Mouse (Mus musculus) embryonic facial prominence, embryonic 14.5 days (tissue): Measurements from ENCODE around the gene BC051142. TPM values are rescaled to one million over a fixed set of nuclear protein-coding genes. Genes with fewer than 3 reads are reported as not detected.

Experiments
- ATAC-seq: fragments of 200-750 bp; cut with Nextera tagmentation; 2 replicates; pipeline ENCODE4 v1.8.0; 2017; ENCODE audit warnings: low read depth, moderate number of reproducible peaks, moderate TSS enrichment
- DNase-seq: peaks from one replicate; pipeline ENCODE4 v3.0.0-alpha.2; 2015; ENCODE audit warnings: low spot score
- H3K27ac ChIP-seq: fragments of 300-500 bp; sonication (generic); replicated peaks from 2 replicates; pipeline ENCODE4 v1.5.1; 2014; ENCODE audit warnings: low read depth, mild to moderate bottlenecking, low read length, moderate library complexity
- H3K27me3 ChIP-seq: fragments of 300-500 bp; sonication (generic); replicated peaks from 2 replicates; pipeline ENCODE4 v1.6.1; 2014; ENCODE audit warnings: low read length; ENCODE audit not compliant: control insufficient read depth, insufficient read depth
- H3K36me3 ChIP-seq: fragments of 300-500 bp; sonication (generic); 2 replicates; pipeline ENCODE4 v1.6.1; 2014; ENCODE audit warnings: low read length, mixed read lengths; ENCODE audit not compliant: control insufficient read depth, insufficient read depth
- H3K4me1 ChIP-seq: fragments of 300-500 bp; sonication (generic); 2 replicates; pipeline ENCODE4 v1.6.1; 2014; ENCODE audit warnings: antibody characterized with exemption, low read length; ENCODE audit not compliant: control insufficient read depth, insufficient read depth
- H3K4me2 ChIP-seq: fragments of 300-500 bp; sonication (generic); 2 replicates; pipeline ENCODE4 v1.6.1; 2014; ENCODE audit warnings: low read depth, mild to moderate bottlenecking, low read length, moderate library complexity, mixed read lengths
- H3K4me3 ChIP-seq: fragments of 300-500 bp; sonication (generic); 2 replicates; pipeline ENCODE4 v1.5.1; 2014; ENCODE audit warnings: low read depth, mild to moderate bottlenecking, low read length
- H3K9ac ChIP-seq: fragments of 300-500 bp; sonication (generic); 2 replicates; pipeline ENCODE4 v1.6.1; 2014; ENCODE audit warnings: low read depth, mild to moderate bottlenecking, low read length, moderate library complexity, mixed read lengths
- H3K9me3 ChIP-seq: fragments of 300-500 bp; sonication (generic); 2 replicates; pipeline ENCODE4 v1.6.1; 2016; ENCODE audit warnings: low read length; ENCODE audit not compliant: control insufficient read depth
- WGBS: fragments of 180-500 bp; shearing (Covaris S2); extraction: QIAGEN DNeasy Blood & Tissue Kit; methylation state at CpG from one replicate; pipeline ENCODE4 v1.1.7; 2014; 5-methylcytosine and 5-hydroxymethylcytosine counted together
- polyA plus RNA-seq: library from polyadenylated mRNA; unstranded; fragments of >200 nt; fragmentation: Nextera tagmentation; extraction: Ambion mirVana; gene quantifications from 2 replicates; pipeline ENCODE4 v1.2.1, GENCODE M21; 2014

Gene BC051142
- polyA plus RNA-seq, 1 experiment from 2014 or later, result 0.71 TPM

DNA sequence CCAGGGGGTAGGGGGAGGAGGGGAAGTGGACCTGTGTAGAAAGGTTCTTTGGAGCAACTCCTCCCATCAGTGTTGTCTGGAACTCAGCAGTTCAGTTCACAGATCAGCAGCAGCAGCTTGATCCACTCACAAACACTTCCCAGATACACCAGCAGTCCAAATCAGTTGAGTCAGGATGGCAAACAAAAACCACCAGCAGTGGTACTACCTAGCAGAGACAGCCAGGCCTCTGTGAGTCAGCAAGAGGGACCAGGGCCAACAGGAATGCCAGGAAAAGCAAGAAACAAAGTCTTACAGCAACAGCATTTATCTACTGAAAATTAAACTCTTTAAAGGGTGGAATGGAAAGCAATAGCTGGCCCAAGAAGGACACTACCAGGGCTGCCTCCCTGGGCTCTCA, 29.0 kb downstream of the BC051142 start:
- no peak for ATAC-seq
- Histone ChIP-seq H3K36me3 (no peaks in the 10 kb centered on the region), H3K9me3 (no peaks in the 10 kb centered on the region), H3K4me3 (no peak overlapping the region), H3K9ac (no peak overlapping the region), H3K4me1 (no peaks in the 10 kb centered on the region), H3K27me3 (no peaks in the 10 kb centered on the region), H3K4me2 (no peak overlapping the region), H3K27ac (no peak overlapping the region)
- no peak for DNase-seq

DNA sequence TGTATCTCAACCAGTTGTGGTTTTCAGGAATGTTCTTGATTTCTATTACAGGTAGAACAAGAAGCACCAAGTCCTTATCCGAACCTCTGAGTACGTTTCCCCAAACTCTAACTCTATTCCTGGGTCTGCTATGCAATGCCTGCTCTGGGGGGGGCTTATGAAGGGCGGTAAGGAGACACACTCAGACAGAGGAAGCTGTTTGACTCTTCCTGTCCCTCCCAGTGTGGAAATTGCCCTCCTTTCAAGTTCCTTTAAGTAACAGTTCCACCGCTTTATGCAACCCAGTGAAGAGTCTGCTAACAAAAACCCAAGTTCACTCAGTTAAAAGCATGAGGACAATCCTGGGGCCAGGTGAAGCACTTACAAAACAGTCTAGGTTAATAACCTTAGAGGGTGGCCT, 38.5 kb downstream of the BC051142 start:
- no peak overlapping the region for H3K4me2 ChIP-seq
- no peak for DNase-seq
- H3K36me3 ChIP-seq, result no peaks in the 10 kb centered on the region
- no peak for ATAC-seq
- H3K4me3 ChIP-seq, result no peak overlapping the region
- H3K9ac ChIP-seq, result no peak overlapping the region
- H3K4me1 ChIP-seq, result no peaks in the 10 kb centered on the region
- WGBS, result 59% methylated on average over 4 of the region's 4 CpGs
- H3K27me3 ChIP-seq, result no peaks in the 10 kb centered on the region; the same call in 1 of the 2 replicates
- H3K27ac ChIP-seq, result no peak overlapping the region
- H3K9me3 ChIP-seq, result no peaks in the 10 kb centered on the region

DNA sequence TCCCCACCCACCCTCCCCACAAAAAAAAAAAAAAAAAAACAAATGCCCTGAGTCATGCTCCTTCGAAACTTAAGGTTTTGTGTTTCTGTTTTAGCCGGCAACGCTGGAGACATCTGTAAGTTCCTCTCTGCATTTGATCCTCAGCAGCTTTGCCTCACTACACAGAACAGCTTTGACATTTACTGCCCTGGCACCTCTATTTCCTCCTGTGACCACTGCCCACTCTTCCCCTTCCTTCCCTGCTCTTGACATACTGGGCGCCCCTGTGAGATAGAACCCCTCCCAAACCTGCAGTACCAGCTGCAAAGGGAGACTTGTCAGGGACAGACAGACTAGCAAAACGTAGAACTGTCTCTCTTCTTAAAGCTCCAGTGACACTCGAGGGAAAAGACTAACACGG, 39.0 kb downstream of the BC051142 start:
- 54% methylated on average over 7 of the region's 7 CpGs for WGBS
- no peak overlapping the region for H3K27ac ChIP-seq
- no peak for DNase-seq
- no peak overlapping the region for H3K4me2 ChIP-seq
- ATAC-seq, result no peak
- H3K9me3 ChIP-seq, result no peaks in the 10 kb centered on the region
- no peaks in the 10 kb centered on the region for H3K4me1 ChIP-seq
- no peaks in the 10 kb centered on the region for H3K36me3 ChIP-seq
- no peak overlapping the region for H3K4me3 ChIP-seq
- H3K9ac ChIP-seq, result no peak overlapping the region
- H3K27me3 ChIP-seq, result no peaks in the 10 kb centered on the region; the same call in 1 of the 2 replicates

DNA sequence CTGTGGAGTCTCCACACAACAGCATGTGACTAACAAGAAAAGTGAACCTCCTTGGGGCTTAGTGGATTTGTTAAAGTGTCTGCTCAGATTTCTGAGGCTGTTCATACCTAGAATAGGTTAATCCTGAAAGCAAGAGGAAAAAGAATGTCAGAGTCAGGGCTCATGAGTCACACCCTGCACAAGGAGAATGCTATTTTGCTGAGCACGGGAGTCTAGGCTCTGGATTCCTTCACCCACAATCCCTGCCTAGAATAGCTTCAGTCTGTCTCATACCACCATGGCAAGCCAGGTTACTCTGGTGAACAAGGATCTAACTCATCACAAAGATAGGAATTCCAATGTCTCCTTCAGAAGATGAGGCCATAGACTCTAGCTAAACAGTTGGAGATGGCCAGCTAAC, 40.0 kb downstream of the BC051142 start:
- 40% methylated on average over 1 of the region's 1 CpGs for WGBS
- no peak overlapping the region for H3K27ac ChIP-seq

DNA sequence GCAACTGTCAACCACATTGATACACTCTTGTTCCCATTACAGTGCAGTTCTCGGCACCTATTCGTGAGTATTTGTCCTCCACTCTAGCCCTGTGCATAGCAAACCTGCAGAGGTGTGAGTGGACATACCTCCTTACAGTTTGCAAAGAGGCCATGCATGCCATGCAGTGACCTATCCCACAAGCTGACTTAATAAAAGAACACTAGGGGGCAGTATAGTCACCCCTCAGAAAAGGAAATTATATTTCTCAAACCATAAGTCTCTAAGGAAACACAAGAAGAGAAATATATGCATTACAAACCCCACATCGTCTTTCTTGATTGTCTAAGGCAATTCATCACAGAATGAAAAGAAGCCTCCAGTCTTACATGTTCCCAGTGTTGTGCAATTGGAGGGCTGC, 41.2 kb downstream of the BC051142 start:
- H3K27me3 ChIP-seq, result no peaks in the 10 kb centered on the region; the same call in 1 of the 2 replicates
- no peak overlapping the region for H3K4me2 ChIP-seq
- no peak overlapping the region for H3K9ac ChIP-seq
- WGBS, result 39% methylated on average over 3 of the region's 3 CpGs
- DNase-seq (peak; percentile 41), ATAC-seq (no peak)
- no peaks in the 10 kb centered on the region for H3K36me3 ChIP-seq
- no peaks in the 10 kb centered on the region for H3K4me1 ChIP-seq
- no peak overlapping the region for H3K27ac ChIP-seq
- no peaks in the 10 kb centered on the region for H3K9me3 ChIP-seq
- no peak overlapping the region for H3K4me3 ChIP-seq

More for the DNA sequence above, 40.0 kb downstream of the BC051142 start:
- Histone ChIP-seq H3K27me3 (no peaks in the 10 kb centered on the region; the same call in 1 of the 2 replicates), H3K4me3 (no peak overlapping the region), H3K4me1 (no peaks in the 10 kb centered on the region), H3K9ac (no peak overlapping the region), H3K36me3 (no peaks in the 10 kb centered on the region), H3K4me2 (no peak overlapping the region), H3K9me3 (no peaks in the 10 kb centered on the region)
- ATAC-seq (no peak), DNase-seq (no peak)

DNA sequence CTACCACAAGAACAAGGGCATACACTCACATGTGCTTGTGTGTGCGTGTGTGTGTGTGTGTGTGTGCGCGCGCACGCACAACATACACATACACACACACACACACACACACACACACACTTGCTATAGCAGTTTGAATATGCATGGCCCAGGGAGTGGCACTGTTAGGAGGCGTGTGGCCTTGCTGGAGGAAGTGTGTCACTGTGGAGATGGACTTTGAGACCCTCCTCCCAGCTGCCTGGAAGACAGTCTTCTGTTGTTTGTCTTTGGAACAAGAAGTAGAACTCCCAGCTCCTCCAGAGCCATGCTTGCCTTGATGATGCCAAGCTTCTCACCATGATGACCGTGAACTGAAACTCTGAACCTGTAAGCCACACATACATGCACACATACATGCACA, 43.4 kb downstream of the BC051142 start:
- ATAC-seq, result no peak
- Histone ChIP-seq H3K9ac (no peak overlapping the region), H3K36me3 (no peaks in the 10 kb centered on the region), H3K4me3 (no peak overlapping the region), H3K4me2 (no peak overlapping the region), H3K9me3 (no peaks in the 10 kb centered on the region), H3K27me3 (no peaks in the 10 kb centered on the region), H3K27ac (no peak overlapping the region), H3K4me1 (no peaks in the 10 kb centered on the region)
- no peak for DNase-seq
- 78% methylated on average over 6 of the region's 7 CpGs for WGBS

DNA sequence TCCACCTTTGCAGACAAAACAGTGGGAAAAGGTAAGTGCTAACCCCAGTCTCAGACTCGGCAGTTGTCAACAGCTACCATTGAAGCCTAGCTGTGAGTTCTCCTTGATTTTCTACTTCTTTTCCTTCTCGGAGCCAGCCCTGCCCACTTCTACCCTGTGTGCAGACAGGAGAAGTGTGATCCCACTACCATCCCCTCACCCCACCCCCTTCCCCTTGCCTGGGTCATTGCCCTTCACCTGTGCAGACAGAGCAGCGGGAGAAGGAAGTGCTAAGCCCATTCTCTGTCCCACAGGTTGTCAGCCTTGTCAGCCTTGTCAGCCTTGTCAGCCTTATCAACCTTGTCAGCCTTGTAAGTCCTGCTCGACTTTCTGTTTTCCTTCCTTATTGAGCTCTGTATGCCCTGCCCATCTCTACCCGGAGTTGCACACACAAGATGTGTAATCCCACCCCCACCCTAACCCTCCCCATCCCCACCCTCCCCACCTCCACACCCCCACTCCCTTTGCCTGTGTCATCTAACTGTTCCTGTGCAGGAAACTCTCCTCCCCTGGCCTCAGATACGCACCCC, 49.9 kb downstream of the BC051142 start:
- Histone ChIP-seq H3K4me1 (no peaks in the 10 kb centered on the region), H3K4me2 (no peak overlapping the region), H3K27me3 (no peaks in the 10 kb centered on the region), H3K9ac (no peak overlapping the region), H3K4me3 (no peak overlapping the region), H3K9me3 (no peaks in the 10 kb centered on the region), H3K27ac (no peak overlapping the region), H3K36me3 (no peaks in the 10 kb centered on the region)
- WGBS, result 48% methylated on average over 6 of the region's 6 CpGs
- ATAC-seq (no peak), DNase-seq (no peak)

DNA sequence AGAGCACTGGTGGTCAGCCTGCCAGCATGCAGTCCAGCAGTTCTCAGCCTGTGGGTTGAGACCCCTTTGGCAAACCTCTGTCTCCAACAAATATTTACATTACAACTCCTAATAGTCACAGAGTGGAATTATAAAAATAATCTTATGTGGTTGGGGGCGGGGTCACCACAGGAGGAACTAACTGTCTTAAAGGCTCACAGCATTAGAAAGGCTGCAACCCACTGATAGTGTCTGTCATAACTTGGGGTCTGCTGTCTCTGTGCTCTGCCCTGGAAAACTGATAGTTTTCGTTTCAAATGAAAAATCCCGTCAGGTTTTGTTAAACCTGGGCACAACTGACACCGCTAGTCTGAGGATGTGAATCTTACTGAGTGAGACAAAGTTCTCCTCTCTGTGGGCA, 59.0 kb downstream of the BC051142 start:
- H3K4me3 ChIP-seq, result no peak overlapping the region
- H3K9me3 ChIP-seq, result no peaks in the 10 kb centered on the region
- ATAC-seq (no peak), DNase-seq (no peak)
- no peaks in the 10 kb centered on the region for H3K36me3 ChIP-seq
- H3K27me3 ChIP-seq, result no peaks in the 10 kb centered on the region
- H3K27ac ChIP-seq, result no peak overlapping the region
- no peak overlapping the region for H3K9ac ChIP-seq
- no peak overlapping the region for H3K4me2 ChIP-seq
- 67% methylated on average over 4 of the region's 4 CpGs for WGBS
- H3K4me1 ChIP-seq, result no peaks in the 10 kb centered on the region

DNA sequence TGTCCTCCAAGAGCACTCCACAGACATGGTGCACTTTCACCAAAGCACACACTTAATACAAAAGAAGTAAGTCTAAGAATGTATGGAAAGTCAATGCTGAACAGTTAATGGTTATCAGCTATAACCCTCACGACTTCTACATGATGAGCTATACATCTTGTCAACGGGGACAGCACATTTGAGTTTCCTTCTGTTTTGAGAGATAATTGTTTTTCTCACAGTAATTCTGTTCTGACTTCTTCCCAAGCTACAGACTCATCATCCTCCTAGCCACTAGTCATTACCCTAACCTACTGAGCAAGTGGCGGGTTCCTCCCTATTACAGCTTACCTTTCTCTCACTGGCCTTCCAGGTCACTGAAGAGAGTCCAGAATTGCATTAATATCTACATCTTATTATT, 60.6 kb downstream of the BC051142 start:
- Histone ChIP-seq H3K9ac (no peak overlapping the region), H3K4me3 (no peak overlapping the region), H3K4me1 (no peaks in the 10 kb centered on the region), H3K27me3 (no peaks in the 10 kb centered on the region), H3K27ac (no peak overlapping the region), H3K36me3 (no peaks in the 10 kb centered on the region), H3K9me3 (no peaks in the 10 kb centered on the region), H3K4me2 (no peak overlapping the region)
- ATAC-seq (no peak), DNase-seq (no peak)
- WGBS, result 86% methylated on average over 3 of the region's 3 CpGs
